Mouse (Mus musculus) hindbrain, embryonic 10.5 days (tissue): ENCODE data around the gene Spag9. TPM values are rescaled to one million over a fixed set of nuclear protein-coding genes. Genes with fewer than 3 reads are reported as not detected.
A peak's percentile ranks its signal among the peaks of the same experiment; 100 is the strongest.

Source experiments
- DNase-seq: peaks from one replicate; pipeline ENCODE4 v3.0.0-alpha.2; 2017; ENCODE audit warnings: low spot score
- H3K27ac ChIP-seq: fragments of 300-500 bp; sonication (generic); 2 replicates; pipeline ENCODE4 v1.5.1; 2016; ENCODE audit warnings: mild to moderate bottlenecking, moderate library complexity
- H3K27me3 ChIP-seq: fragments of 300-500 bp; sonication (generic); 2 replicates; pipeline ENCODE4 v1.6.1; 2016; ENCODE audit warnings: mild to moderate bottlenecking; ENCODE audit not compliant: poor library complexity, insufficient read depth, severe bottlenecking
- H3K36me3 ChIP-seq: fragments of 300-500 bp; sonication (generic); 2 replicates; pipeline ENCODE4 v1.6.1; 2016; ENCODE audit warnings: mild to moderate bottlenecking, moderate library complexity
- H3K4me1 ChIP-seq: fragments of 300-500 bp; sonication (generic); replicated peaks from 2 replicates; pipeline ENCODE4 v1.6.1; 2016; ENCODE audit warnings: mild to moderate bottlenecking
- H3K4me3 ChIP-seq: fragments of 300-500 bp; sonication (generic); 2 replicates; pipeline ENCODE4 v1.5.1; 2016; ENCODE audit warnings: mild to moderate bottlenecking, moderate library complexity
- H3K9me3 ChIP-seq: fragments of 300-500 bp; sonication (generic); 2 replicates; pipeline ENCODE4 v1.6.1; 2016; ENCODE audit warnings: mild to moderate bottlenecking, moderate library complexity
- WGBS: fragments of 180-500 bp; shearing (Covaris S2); methylation state at CpG from one replicate; pipeline ENCODE4 v1.1.7; 2016; 5-methylcytosine and 5-hydroxymethylcytosine counted together
- polyA plus RNA-seq: library from polyadenylated mRNA; unstranded; fragments of >200 nt; fragmentation: Nextera tagmentation; extraction: Ambion mirVana; gene quantifications from 2 replicates; pipeline ENCODE4 v1.2.1, GENCODE M21; 2016

The Spag9 gene
- polyA plus RNA-seq, 1 experiment from 2014 or later, result 70.1 TPM

DNA sequence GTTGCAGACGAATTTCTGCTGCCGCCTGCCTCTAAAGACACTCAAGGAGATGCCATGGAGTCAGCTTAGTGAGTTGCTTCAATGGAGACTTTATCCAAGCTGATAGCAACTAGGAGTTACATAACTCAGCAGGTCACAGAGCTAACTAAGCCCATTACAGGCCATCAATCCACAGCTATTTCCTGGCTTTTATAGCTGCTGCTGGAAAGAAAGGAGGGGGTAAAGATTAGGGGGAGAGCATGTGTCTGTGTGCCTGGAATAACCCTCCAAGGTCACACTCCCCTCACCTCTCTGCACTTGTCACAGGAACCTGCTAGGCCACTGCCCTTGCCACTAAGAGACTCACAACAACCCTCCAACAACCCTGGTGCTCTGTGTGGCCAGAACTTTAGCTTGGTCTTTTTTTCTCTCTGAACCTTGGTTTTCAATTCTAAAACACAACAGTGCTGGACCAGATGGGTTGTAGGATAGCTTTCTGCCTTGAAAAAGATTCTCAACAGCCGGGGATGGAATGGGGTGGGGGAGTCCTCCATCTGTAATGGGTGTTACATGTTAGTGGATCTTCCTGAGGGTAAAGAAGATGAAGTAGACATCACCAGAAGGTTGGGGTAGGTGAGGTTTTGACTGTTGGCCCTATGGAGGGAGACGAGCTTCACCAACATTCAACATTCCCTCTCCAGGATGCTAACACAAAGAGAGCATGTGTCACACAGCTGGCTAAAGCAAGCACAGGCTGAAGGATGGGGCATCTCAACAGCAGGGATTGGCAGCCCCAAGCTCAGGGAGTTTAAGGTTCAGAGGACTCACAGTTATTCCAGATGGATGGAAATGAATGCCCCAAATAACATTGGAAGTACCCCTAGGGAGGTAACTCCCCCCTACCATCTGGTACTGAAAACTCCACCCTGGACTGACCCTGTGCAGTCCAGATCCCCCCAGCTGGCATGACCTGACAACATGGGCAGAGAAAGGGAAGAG is 134.5 kb downstream of the Spag9 start:
- no peak for DNase-seq
- peak overlapping the region; percentile 20; the same call in 1 of the 2 replicates for H3K27ac ChIP-seq
- H3K36me3 ChIP-seq, result peaks cover 26% of the 10 kb centered on the region
- H3K4me3 ChIP-seq, result no peak overlapping the region
- 73% methylated on average over 4 of the region's 4 CpGs for WGBS
- peaks cover 39% of the 10 kb centered on the region for H3K4me1 ChIP-seq
- H3K27me3 ChIP-seq, result no peaks in the 10 kb centered on the region; the same call in 1 of the 2 replicates
- H3K9me3 ChIP-seq, result no peaks in the 10 kb centered on the region

DNA sequence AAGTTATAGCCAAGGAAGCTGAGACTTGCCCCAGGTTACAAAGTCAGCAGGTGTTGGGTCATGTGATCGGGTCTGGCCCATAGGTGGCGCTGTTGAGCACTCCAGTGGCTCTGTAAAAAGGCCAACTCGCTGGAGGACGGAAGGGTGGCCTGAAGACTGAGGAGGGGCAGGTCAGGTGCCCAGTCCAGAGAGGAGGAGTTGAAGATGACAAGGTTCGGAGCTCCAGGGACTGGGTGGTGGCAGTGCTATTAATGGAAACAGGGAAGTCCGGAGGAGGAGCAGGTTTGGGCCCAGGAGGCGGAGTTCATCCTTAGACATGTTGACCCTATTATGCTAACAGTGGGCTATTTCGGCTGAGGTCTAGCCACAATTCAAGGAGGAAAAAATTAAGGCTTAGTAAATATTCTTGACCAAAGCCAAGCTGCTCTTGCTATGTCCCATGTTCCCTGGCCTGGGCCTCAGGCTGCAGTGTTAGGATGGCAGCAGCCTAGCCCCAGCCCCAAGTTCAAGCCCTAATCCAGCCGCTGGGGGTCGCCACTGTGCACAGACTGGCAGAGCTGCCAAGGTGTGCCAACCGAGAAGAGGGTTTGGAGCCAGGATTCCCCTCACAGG is 137.6 kb downstream of the Spag9 start:
- Histone ChIP-seq H3K4me1 (peaks cover 66% of the 10 kb centered on the region), H3K9me3 (no peaks in the 10 kb centered on the region), H3K36me3 (peaks cover 6% of the 10 kb centered on the region; the same call in 1 of the 2 replicates), H3K4me3 (peak overlapping the region; percentile 16; the same call in 1 of the 2 replicates), H3K27ac (peak overlapping the region; percentile 74), H3K27me3 (peaks cover 9% of the 10 kb centered on the region; the same call in 1 of the 2 replicates)
- 19% methylated on average over 11 of the region's 11 CpGs for WGBS
- peak; percentile 84 for DNase-seq

DNA sequence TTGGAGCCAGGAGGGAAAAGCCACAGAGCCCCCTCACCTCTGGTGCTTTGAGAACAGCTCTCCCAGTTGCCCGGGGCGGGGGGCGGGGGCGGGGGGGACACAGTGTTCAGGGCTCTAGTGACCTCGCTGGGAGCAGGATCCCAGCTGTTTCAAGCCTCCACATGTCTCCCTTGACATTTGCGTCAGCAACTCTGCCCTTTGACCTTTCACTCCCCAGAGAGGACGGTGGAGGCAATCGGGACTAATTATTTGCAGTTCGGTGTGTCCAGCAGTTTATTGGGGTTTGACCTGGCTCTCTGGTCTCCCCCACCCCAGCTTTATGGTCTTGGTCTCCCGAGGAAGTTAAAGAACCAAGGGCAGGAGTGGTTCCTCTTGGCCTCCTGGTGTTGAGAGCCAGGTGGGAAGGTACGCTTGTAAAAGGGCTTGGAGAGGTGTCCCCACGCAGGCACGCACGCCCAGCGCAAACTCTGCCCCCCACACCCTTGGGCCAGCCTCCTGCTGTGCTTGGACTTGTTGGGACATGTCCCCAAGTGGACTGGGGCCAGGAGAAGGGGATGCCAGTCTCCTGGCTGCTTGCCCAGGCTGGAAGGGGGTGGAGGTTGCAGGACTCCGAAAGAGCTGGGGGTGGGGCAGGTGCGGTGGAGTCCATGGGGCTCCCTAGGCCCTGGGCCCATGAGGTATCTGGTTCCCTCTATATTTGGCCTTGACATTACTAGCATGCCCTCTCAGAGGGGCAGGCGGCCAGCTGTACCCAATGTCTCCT is 138.4 kb downstream of the Spag9 start:
- H3K4me1 ChIP-seq, result peaks cover 74% of the 10 kb centered on the region
- no peak for DNase-seq
- peaks cover 9% of the 10 kb centered on the region; the same call in 1 of the 2 replicates for H3K27me3 ChIP-seq
- no peaks in the 10 kb centered on the region for H3K9me3 ChIP-seq
- H3K27ac ChIP-seq, result peak overlapping the region; percentile 74
- H3K36me3 ChIP-seq, result no peaks in the 10 kb centered on the region
- peak overlapping the region; percentile 16; the same call in 1 of the 2 replicates for H3K4me3 ChIP-seq
- WGBS, result 47% methylated on average over 18 of the region's 18 CpGs

DNA sequence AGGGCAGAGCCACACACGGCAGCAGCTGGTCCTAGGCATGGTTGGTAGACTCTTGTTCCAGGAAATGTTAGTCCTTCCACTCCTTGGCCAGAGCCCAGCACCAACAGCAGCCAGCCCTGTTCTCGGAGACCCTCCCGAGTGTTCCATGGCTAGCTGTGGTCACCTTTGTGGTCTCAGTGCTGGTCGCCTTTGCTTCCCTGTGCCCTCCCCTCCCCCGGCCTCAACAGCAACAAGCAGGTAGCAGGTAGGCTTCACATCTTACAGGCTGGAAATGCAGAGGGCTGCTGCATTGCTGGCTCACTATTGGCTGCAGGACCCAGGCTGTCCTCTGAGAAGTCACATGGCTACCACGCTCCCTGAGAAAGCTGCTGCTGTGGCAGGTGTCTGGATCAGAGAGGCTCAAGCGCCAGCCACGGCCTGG is 139.7 kb downstream of the Spag9 start:
- H3K4me3 ChIP-seq, result no peak overlapping the region
- peaks cover 9% of the 10 kb centered on the region; the same call in 1 of the 2 replicates for H3K27me3 ChIP-seq
- peaks cover 69% of the 10 kb centered on the region for H3K4me1 ChIP-seq
- H3K36me3 ChIP-seq, result no peaks in the 10 kb centered on the region
- peak overlapping the region; percentile 53; the same call in 1 of the 2 replicates for H3K27ac ChIP-seq
- 72% methylated on average over 8 of the region's 8 CpGs for WGBS
- no peaks in the 10 kb centered on the region for H3K9me3 ChIP-seq
- no peak for DNase-seq

DNA sequence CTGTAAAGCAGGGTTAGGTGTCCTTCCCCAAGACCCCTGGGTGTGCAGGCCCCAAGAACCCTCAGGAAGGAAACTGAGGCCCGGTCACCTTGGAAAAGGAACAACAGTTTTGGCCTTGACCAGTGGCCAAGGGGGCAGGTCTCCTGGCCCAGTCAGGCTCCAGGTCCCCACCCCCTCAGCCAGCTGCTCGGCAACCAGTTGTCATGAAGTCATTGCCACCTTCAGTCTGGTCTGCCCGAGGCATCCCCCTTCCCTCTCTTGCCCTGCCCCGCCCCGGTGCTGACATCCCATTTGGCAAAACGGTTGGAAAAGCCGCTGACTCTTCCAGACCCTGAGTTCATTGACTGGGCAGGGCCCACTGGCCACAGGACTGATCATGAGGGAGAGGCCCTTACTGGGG is 140.8 kb downstream of the Spag9 start:
- 60% methylated on average over 7 of the region's 7 CpGs for WGBS
- Histone ChIP-seq H3K27ac (peak overlapping the region; percentile 72), H3K36me3 (no peaks in the 10 kb centered on the region), H3K4me3 (no peak overlapping the region), H3K4me1 (peaks cover 66% of the 10 kb centered on the region), H3K27me3 (peaks cover 9% of the 10 kb centered on the region; the same call in 1 of the 2 replicates), H3K9me3 (no peaks in the 10 kb centered on the region)
- DNase-seq, result no peak

DNA sequence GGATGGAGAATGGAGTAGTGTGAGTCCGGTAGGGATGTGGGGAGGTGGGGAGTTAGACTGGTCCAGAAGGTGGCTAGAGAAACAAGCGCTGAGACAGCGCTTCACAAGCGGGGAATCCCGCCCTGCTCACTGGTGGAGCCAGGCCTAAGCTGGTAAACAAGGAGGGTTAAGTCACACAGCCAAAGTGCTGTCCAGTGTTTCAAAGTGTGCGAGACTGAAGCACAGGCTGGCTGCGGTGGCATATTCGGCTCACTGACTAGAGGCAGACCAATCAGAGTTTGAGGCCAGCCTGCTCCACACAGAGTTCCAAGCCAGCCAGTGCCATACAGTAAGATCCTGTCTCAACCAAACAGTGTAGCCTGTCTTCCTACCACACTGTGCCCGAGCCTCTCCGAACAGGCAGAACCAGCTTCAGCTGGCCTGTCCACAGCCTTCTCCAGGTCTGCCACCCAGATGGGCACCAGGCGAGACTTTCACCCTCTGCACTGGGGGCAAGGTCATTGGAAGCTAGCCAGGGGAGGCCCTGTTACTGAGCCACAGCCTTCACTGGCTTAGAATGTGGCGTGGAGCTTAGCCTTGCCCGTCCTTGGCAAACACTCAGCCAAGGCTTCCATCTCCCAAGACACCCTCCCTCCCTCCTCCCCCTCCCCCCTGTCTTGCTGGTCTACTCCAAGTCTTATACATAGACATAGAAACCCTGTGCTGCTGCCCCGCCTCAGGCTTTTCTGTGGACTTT is 141.6 kb downstream of the Spag9 start:
- Histone ChIP-seq H3K27me3 (peaks cover 9% of the 10 kb centered on the region; the same call in 1 of the 2 replicates), H3K27ac (peak overlapping the region; percentile 69), H3K4me3 (no peak overlapping the region), H3K4me1 (peaks cover 63% of the 10 kb centered on the region), H3K9me3 (no peaks in the 10 kb centered on the region), H3K36me3 (no peaks in the 10 kb centered on the region)
- WGBS, result 83% methylated on average over 14 of the region's 14 CpGs
- no peak for DNase-seq

DNA sequence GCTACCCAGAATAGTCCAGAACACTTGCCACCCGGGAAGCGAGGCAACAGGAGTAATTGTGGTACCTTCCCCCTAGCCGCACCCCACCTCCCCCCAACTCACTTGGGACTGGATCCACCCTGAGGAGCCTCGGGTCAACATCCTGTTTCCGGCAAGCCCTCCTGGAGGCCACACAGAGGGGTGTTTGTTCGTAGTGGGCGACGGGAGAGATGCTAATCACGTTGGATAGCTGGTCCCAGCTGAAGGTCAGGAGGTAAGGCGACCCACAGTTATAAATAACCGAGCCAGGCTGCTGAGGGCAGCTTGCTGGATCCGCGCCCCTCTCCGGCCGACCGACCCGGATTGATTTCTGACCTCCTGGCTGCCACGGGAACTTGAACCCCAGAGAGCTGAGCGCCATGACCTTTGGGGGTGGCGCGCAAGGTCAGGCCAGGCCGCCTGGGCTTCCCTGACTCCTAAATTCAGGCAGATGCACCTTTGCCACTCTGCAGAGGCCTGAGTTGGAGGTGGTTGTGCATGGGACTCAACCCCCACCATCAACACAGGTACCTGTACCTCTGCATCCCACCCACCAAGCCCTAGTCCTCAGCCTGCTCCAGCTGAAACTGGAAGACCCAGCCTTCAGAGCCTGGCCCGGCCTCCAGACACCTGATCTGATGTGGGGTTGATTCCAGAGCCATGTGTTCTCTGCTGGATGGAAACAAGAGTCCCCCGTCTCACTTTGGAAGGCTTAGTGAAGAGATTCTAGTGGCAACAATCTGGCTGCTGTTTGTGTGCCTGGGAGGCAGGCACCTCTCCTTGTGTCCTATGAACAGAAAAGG is 142.7 kb downstream of the Spag9 start:
- Histone ChIP-seq H3K4me1 (peaks cover 59% of the 10 kb centered on the region), H3K27ac (peak overlapping the region; percentile 69), H3K27me3 (peaks cover 9% of the 10 kb centered on the region; the same call in 1 of the 2 replicates), H3K36me3 (no peaks in the 10 kb centered on the region), H3K4me3 (no peak overlapping the region), H3K9me3 (no peaks in the 10 kb centered on the region)
- DNase-seq, result peak; percentile 46
- 45% methylated on average over 24 of the region's 24 CpGs for WGBS

DNA sequence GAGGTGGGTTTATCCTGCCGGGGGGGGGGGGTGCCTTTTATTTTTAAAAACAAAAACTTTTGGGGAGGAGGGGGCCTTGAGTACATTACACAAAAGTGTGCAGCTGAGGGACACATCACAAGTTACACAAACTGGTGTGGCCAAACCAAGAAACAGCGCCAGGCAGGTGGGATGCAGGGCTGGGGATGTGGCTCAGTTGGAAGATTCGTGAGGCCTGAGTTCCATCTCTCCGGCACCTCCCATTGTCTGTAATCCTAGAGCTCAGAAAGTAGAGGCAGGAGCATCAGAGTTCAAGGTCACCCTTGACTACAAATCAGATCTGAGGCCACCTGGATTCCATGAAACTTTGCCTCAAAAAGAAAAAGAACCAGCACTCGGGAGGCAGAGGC is 143.3 kb downstream of the Spag9 start:
- no peaks in the 10 kb centered on the region for H3K9me3 ChIP-seq
- H3K4me1 ChIP-seq, result peaks cover 53% of the 10 kb centered on the region
- H3K36me3 ChIP-seq, result no peaks in the 10 kb centered on the region
- 87% methylated on average over 5 of the region's 5 CpGs for WGBS
- no peak overlapping the region for H3K27ac ChIP-seq
- DNase-seq, result no peak
- H3K27me3 ChIP-seq, result peaks cover 9% of the 10 kb centered on the region; the same call in 1 of the 2 replicates
- no peak overlapping the region for H3K4me3 ChIP-seq

DNA sequence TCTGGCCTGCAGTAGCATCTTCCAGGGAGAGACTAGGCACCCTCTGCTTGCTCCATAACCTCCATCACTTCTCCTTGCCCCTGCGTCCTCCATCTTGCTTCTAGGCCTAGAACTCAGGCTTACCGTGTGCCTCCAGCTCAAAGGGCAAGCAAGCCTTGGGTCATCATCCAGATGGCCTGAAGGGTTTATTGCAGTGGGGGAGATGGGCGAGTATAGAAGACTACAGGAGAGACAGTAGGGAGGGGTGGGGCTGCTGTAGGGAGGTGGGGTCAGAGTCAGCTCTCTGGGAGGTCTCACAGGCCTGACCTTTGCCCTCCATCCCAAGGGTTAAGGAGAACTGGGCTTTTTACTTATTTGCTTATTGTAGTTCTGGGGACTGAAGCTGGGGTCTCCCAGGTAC is 144.6 kb downstream of the Spag9 start:
- no peak overlapping the region for H3K27ac ChIP-seq
- no peak for DNase-seq
- H3K4me1 ChIP-seq, result peaks cover 44% of the 10 kb centered on the region
- WGBS, result 74% methylated on average over 3 of the region's 3 CpGs
- H3K36me3 ChIP-seq, result no peaks in the 10 kb centered on the region
- no peak overlapping the region for H3K4me3 ChIP-seq
- H3K27me3 ChIP-seq, result peaks cover 9% of the 10 kb centered on the region; the same call in 1 of the 2 replicates
- H3K9me3 ChIP-seq, result no peaks in the 10 kb centered on the region

DNA sequence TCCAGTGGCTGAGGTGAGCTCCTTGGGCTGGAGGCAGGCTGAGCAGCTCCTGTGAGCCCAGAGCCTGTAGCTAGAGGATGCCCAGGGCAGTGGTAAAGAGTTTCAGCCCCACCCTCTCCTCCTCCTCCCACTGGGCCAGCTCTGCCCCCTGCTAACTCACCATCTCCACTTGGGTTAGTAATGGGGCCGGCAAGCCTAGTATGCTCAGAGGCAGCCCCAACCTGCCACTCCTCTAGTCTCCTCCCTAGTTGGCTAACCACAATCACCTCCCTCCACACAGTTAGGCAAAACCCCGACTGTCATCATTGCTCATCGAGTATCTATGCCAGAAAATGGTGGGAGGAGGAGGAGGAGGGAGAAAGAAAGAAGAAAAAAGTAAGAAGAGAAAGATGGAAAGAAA is 145.7 kb downstream of the Spag9 start:
- H3K4me1 ChIP-seq, result peaks cover 37% of the 10 kb centered on the region
- no peaks in the 10 kb centered on the region for H3K9me3 ChIP-seq
- no peak for DNase-seq
- WGBS, result 54% methylated on average over 3 of the region's 3 CpGs
- no peak overlapping the region for H3K27ac ChIP-seq
- H3K4me3 ChIP-seq, result no peak overlapping the region
- no peaks in the 10 kb centered on the region for H3K36me3 ChIP-seq
- peaks cover 3% of the 10 kb centered on the region; the same call in 1 of the 2 replicates for H3K27me3 ChIP-seq

DNA sequence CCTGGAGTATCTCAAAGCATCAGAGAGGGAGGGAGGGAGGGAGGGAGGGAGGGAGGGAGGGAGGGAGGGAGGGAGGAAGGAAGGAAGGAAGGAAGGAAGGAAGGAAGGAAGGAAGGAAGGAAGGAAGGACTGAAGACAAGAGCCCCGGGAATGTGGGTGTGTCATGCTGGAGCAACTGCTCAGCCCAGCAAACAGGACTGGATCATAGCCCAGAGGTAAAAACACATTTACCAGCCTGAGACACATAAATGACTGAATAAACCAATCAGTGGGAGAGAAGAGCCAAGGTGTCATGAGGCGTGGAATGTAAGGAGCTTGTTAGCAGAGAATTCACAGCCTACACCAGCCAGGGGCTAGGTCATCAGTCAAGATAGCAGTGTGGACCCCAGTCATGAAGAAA is 147.4 kb downstream of the Spag9 start:
- Histone ChIP-seq H3K27ac (no peak overlapping the region), H3K9me3 (no peaks in the 10 kb centered on the region), H3K4me1 (peaks cover 29% of the 10 kb centered on the region), H3K27me3 (peaks cover 15% of the 10 kb centered on the region; the same call in 1 of the 2 replicates), H3K4me3 (no peak overlapping the region), H3K36me3 (no peaks in the 10 kb centered on the region)
- DNase-seq, result no peak
- 76% methylated on average over 2 of the region's 2 CpGs for WGBS
